Mouse (Mus musculus): ENCODE measurements around the gene Htra1.

- no peak for TF ChIP-seq EP300 (IDR thresholded peaks at IDR 0.05; ENCODE audit: low read depth)
- TF ChIP-seq CTCF (IDR thresholded peaks at IDR 0.05; ENCODE audit: low read depth): no peak
Measured at GRCm38 (mm10) chr7:130967901-130968300, 32.0 kb downstream of the Htra1 start.
